31 mouse cellular contexts compared by ENCODE assay signal in genomic region chr4:124615986-124616385, GRCm38 (mm10). TPM values are rescaled to one million over a fixed set of nuclear protein-coding genes. Genes with fewer than 3 reads are reported as not detected.
DNase-seq lines count a peak whose midpoint lies in the region; ATAC-seq and TF ChIP-seq lines count a peak whose summit lies in the region.
"Had no signal": no experiment of that assay in that cellular context is flagged by ENCODE, and none has a peak within 500 bp of the region (broad histone marks: within the 10 kb centered on the region; RNA-seq: fewer than 3 reads in every experiment).

No protein-coding gene starts in this region.

- 46% methylated on average over 9 of the region's 9 CpGs for WGBS in hindbrain, embryonic 12.5 days
- 34% methylated on average over 9 of the region's 9 CpGs for WGBS in hindbrain, embryonic 16.5 days
- 55% methylated on average over 9 of the region's 9 CpGs for WGBS in midbrain, embryonic 12.5 days
- 41% methylated on average over 9 of the region's 9 CpGs for WGBS in midbrain, postnatal 0 days
- 17% methylated on average over 9 of the region's 9 CpGs for WGBS in neural tube, embryonic 13.5 days

- H3K4me1 ChIP-seq in hindbrain, embryonic 12.5 days: peaks cover 40% of the 10 kb centered on the region
- peaks cover 11% of the 10 kb centered on the region for H3K4me1 ChIP-seq in hindbrain, embryonic 16.5 days (ENCODE audit: control insufficient read depth, insufficient read depth, low read depth, low read length)
- H3K4me1 ChIP-seq in midbrain, embryonic 12.5 days: peaks cover 36% of the 10 kb centered on the region
- H3K4me1 ChIP-seq in midbrain, postnatal 0 days (ENCODE audit: insufficient read depth, low read length): 0 out of 2 replicates have a peak, but pooled peaks cover 5% of the 10 kb centered on the region
- H3K4me1 ChIP-seq in neural tube, embryonic 13.5 days (replicated peaks): peaks cover 52% of the 10 kb centered on the region
- H3K4me1 ChIP-seq: intestine, embryonic 15.5 days had no signal

- no peaks in the 10 kb centered on the region for H3K36me3 ChIP-seq in hindbrain, embryonic 12.5 days
- no peaks in the 10 kb centered on the region for H3K36me3 ChIP-seq in hindbrain, embryonic 16.5 days (ENCODE audit: control insufficient read depth, insufficient read depth, low read length)
- H3K36me3 ChIP-seq in midbrain, embryonic 12.5 days: no peaks in the 10 kb centered on the region
- H3K36me3 ChIP-seq in midbrain, postnatal 0 days (ENCODE audit: insufficient read depth, low read length): no peaks in the 10 kb centered on the region
- no peaks in the 10 kb centered on the region for H3K36me3 ChIP-seq in neural tube, embryonic 13.5 days
- H3K36me3 ChIP-seq: embryonic facial prominence, embryonic 12.5 days; G1E; heart, embryonic 10.5 days; intestine, embryonic 15.5 days; neural tube, embryonic 12.5 days had no signal

- peaks cover 5% of the 10 kb centered on the region; the same call in 1 of the 2 replicates for H3K27me3 ChIP-seq in hindbrain, embryonic 12.5 days
- peaks cover 8% of the 10 kb centered on the region; the same call in 1 of the 2 replicates for H3K27me3 ChIP-seq in hindbrain, embryonic 16.5 days (replicated peaks; ENCODE audit: control insufficient read depth, insufficient read depth, low read length)
- 0 out of 2 replicates have a peak, but pooled peaks cover 12% of the 10 kb centered on the region for H3K27me3 ChIP-seq in midbrain, embryonic 12.5 days
- peaks cover 3% of the 10 kb centered on the region; the same call in 1 of the 2 replicates for H3K27me3 ChIP-seq in midbrain, postnatal 0 days (ENCODE audit: insufficient read depth, low read length)
- peaks cover 59% of the 10 kb centered on the region for H3K27me3 ChIP-seq in neural tube, embryonic 13.5 days

- H3K9ac ChIP-seq in hindbrain, embryonic 12.5 days: no peak overlapping the region
- H3K9ac ChIP-seq in hindbrain, embryonic 16.5 days (ENCODE audit: low read depth, low read length): no peak overlapping the region
- H3K9ac ChIP-seq in midbrain, embryonic 12.5 days (replicated peaks): no peak overlapping the region
- H3K9ac ChIP-seq in midbrain, postnatal 0 days (replicated peaks; ENCODE audit: low read length, poor library complexity, severe bottlenecking): no peak overlapping the region
- no peak overlapping the region for H3K9ac ChIP-seq in neural tube, embryonic 13.5 days
- H3K9ac ChIP-seq: embryonic facial prominence, embryonic 12.5 days; intestine, embryonic 15.5 days; neural tube, embryonic 12.5 days had no signal

- H3K4me2 ChIP-seq in hindbrain, embryonic 12.5 days (replicated peaks): no peak overlapping the region
- H3K4me2 ChIP-seq in hindbrain, embryonic 16.5 days (ENCODE audit: low read length): no peak overlapping the region
- no peak overlapping the region for H3K4me2 ChIP-seq in midbrain, embryonic 12.5 days (replicated peaks)
- H3K4me2 ChIP-seq in midbrain, postnatal 0 days (ENCODE audit: low read depth, low read length, poor library complexity, severe bottlenecking): no peak overlapping the region
- H3K4me2 ChIP-seq in neural tube, embryonic 13.5 days: no peak overlapping the region
- H3K4me2 ChIP-seq: embryonic facial prominence, embryonic 12.5 days; intestine, embryonic 15.5 days had no signal

- no peak overlapping the region for H3K4me3 ChIP-seq in hindbrain, embryonic 12.5 days
- no peak overlapping the region for H3K4me3 ChIP-seq in hindbrain, embryonic 16.5 days (ENCODE audit: low read length)
- H3K4me3 ChIP-seq in midbrain, embryonic 12.5 days: no peak overlapping the region
- no peak overlapping the region for H3K4me3 ChIP-seq in midbrain, postnatal 0 days (ENCODE audit: low read depth, low read length)
- H3K4me3 ChIP-seq in neural tube, embryonic 13.5 days: no peak overlapping the region
- H3K4me3 ChIP-seq: embryonic facial prominence, embryonic 12.5 days; gastrocnemius, adult 2 months; heart, embryonic 10.5 days; intestine, embryonic 15.5 days; neural tube, embryonic 12.5 days had no signal

- peak overlapping the region; percentile 76 for H3K27ac ChIP-seq in hindbrain, embryonic 12.5 days
- no peak overlapping the region for H3K27ac ChIP-seq in hindbrain, embryonic 16.5 days (ENCODE audit: low read depth, low read length)
- peak overlapping the region; percentile 64 for H3K27ac ChIP-seq in midbrain, embryonic 12.5 days (replicated peaks)
- H3K27ac ChIP-seq in midbrain, postnatal 0 days (ENCODE audit: low read depth, low read length): no peak overlapping the region
- H3K27ac ChIP-seq in neural tube, embryonic 13.5 days (replicated peaks): peak overlapping the region; percentile 72
- H3K27ac ChIP-seq: embryonic facial prominence, embryonic 12.5 days; gastrocnemius, adult 2 months; heart, embryonic 10.5 days; intestine, embryonic 15.5 days had no signal

- no peak for TF ChIP-seq CTCF in midbrain, postnatal 0 days (IDR thresholded peaks at IDR 0.05)

- DNase-seq in midbrain, postnatal 0 days (ENCODE audit: low spot score): no peak
- DNase-seq in mesoderm, embryonic 11.5 days (ENCODE audit: low read depth, low spot score): peak; percentile 34
- DNase-seq in adrenal gland, postnatal 14 days: no peak
- DNase-seq: adrenal gland, adult 2 months; B cell, adult 2 months; cerebellum, adult 18-20 months; cerebellum, postnatal 25 days; gastrocnemius, adult 2 months; heart, postnatal 4 days; kidney, adult 8-10 months; kidney, postnatal 10 days; left cerebral cortex, postnatal 4 days; lung, postnatal 10 days; thymus, adult 2 months; thymus, postnatal 4 days had no signal

- ATAC-seq in hindbrain, embryonic 12.5 days (ENCODE audit: low FRiP score): no peak
- no peak for ATAC-seq in hindbrain, embryonic 16.5 days
- 0 out of 2 replicates have a peak, but pooled peaks have one; percentile 33 for ATAC-seq in midbrain, embryonic 12.5 days (ENCODE audit: low FRiP score, low read depth)
- ATAC-seq in midbrain, postnatal 0 days (ENCODE audit: low FRiP score): no peak
- peak; percentile 20; the same call in 1 of the 2 replicates for ATAC-seq in neural tube, embryonic 13.5 days (ENCODE audit: low read depth)
- ATAC-seq: intestine, embryonic 15.5 days; Patski had no signal

- no peaks in the 10 kb centered on the region for H3K9me3 ChIP-seq in hindbrain, embryonic 12.5 days (replicated peaks)
- H3K9me3 ChIP-seq in hindbrain, embryonic 16.5 days (ENCODE audit: control insufficient read depth, low read length): no peaks in the 10 kb centered on the region
- H3K9me3 ChIP-seq in midbrain, embryonic 12.5 days: no peaks in the 10 kb centered on the region
- no peaks in the 10 kb centered on the region for H3K9me3 ChIP-seq in midbrain, postnatal 0 days (ENCODE audit: low read length)
- H3K9me3 ChIP-seq in neural tube, embryonic 13.5 days: no peaks in the 10 kb centered on the region
- H3K9me3 ChIP-seq: embryonic facial prominence, embryonic 12.5 days; G1E; heart, embryonic 10.5 days; intestine, embryonic 15.5 days; neural tube, embryonic 12.5 days had no signal

RNA-seq across cellular contexts. Expression of gene 3100002H09Rik, which starts 5.4 kb away (rescaled TPM):
- polyA plus RNA-seq in hindbrain, embryonic 12.5 days (2016; fragmentation: Nextera tagmentation; extraction: Ambion mirVana): 0.75 and 1.0 TPM in 2 replicates
- 0.36 and 0.49 TPM in 2 replicates for polyA plus RNA-seq in hindbrain, embryonic 16.5 days (2015; fragmentation: Nextera tagmentation; extraction: Ambion mirVana)
- 1.1 and 1.6 TPM in 2 replicates for polyA plus RNA-seq in midbrain, embryonic 12.5 days (2016; fragmentation: Nextera tagmentation; extraction: Ambion mirVana)
- total RNA-seq in midbrain, postnatal 0 days (2014; rRNA removed): not detected in 2 replicates
- polyA plus RNA-seq in midbrain, postnatal 0 days (2015; fragmentation: Nextera tagmentation; extraction: Ambion mirVana): 0.19 TPM in 1 of 2 replicates, not detected in the other
- polyA plus RNA-seq in neural tube, embryonic 13.5 days (2015; fragmentation: Nextera tagmentation; extraction: Ambion mirVana): 0.47 and 0.68 TPM in 2 replicates
- not detected in 2 replicates for total RNA-seq in adrenal gland, postnatal 14 days (2021)
- total RNA-seq: adrenal gland, adult 2 months; CH12.LX; gastrocnemius, adult 2 months; heart, postnatal 4 days; liver, adult 2 months; monocyte, adult 5-6 weeks had no signal
- polyA plus RNA-seq: adrenal gland, adult 2 months; embryonic facial prominence, embryonic 12.5 days; G1E; gonadal fat pad, adult 2 months; intestine, embryonic 15.5 days; liver, adult 2 months; liver, embryonic 16.5 days; Patski; stomach, embryonic 16.5 days; thymus, adult 2 months had no signal

RNA-seq across cellular contexts. Expression of gene Pou3f1, which starts 40.6 kb away (rescaled TPM):
- 24.2 and 24.4 TPM in 2 replicates for polyA plus RNA-seq in hindbrain, embryonic 12.5 days (2016; fragmentation: Nextera tagmentation; extraction: Ambion mirVana)
- polyA plus RNA-seq in hindbrain, embryonic 16.5 days (2015; fragmentation: Nextera tagmentation; extraction: Ambion mirVana): 3.0 and 6.7 TPM in 2 replicates
- 26.2 and 30.5 TPM in 2 replicates for polyA plus RNA-seq in midbrain, embryonic 12.5 days (2016; fragmentation: Nextera tagmentation; extraction: Ambion mirVana)
- 17.7 and 19.8 TPM in 2 replicates for total RNA-seq in midbrain, postnatal 0 days (2014; rRNA removed)
- 11.4 and 11.5 TPM in 2 replicates for polyA plus RNA-seq in midbrain, postnatal 0 days (2015; fragmentation: Nextera tagmentation; extraction: Ambion mirVana)
- 8.0 and 8.7 TPM in 2 replicates for polyA plus RNA-seq in neural tube, embryonic 13.5 days (2015; fragmentation: Nextera tagmentation; extraction: Ambion mirVana)
- total RNA-seq in adrenal gland, postnatal 14 days (2021): 0.11 and 0.19 TPM in 2 replicates
- total RNA-seq: CH12.LX; liver, adult 2 months; monocyte, adult 5-6 weeks had no signal
- polyA plus RNA-seq: G1E; liver, adult 2 months; liver, embryonic 16.5 days had no signal

Comparison
In these comparisons a context has a peak if more than half of its experiments do, and no peak if none do; other contexts are left out.
1. ATAC-seq: peak in midbrain, embryonic 12.5 days (single experiment) and neural tube, embryonic 13.5 days (single experiment); none in hindbrain, embryonic 12.5 days (single experiment), hindbrain, embryonic 16.5 days (single experiment) and midbrain, postnatal 0 days (single experiment).
2. H3K27ac ChIP-seq: peak in hindbrain, embryonic 12.5 days (single experiment), midbrain, embryonic 12.5 days (single experiment) and neural tube, embryonic 13.5 days (single experiment); none in hindbrain, embryonic 16.5 days (single experiment) and midbrain, postnatal 0 days (single experiment).